Mouse (Mus musculus) midbrain, embryonic 16.5 days (tissue): Measurements from ENCODE around the gene Gm20388. TPM values are rescaled to one million over a fixed set of nuclear protein-coding genes. Genes with fewer than 3 reads are reported as not detected.

ENCODE experiments used
- ATAC-seq: fragments of 200-750 bp; cut with Nextera tagmentation; 2 replicates; pipeline ENCODE4 v1.8.0; 2017; ENCODE audit warnings: moderate TSS enrichment
- H3K27ac ChIP-seq: fragments of 300-500 bp; sonication (generic); 2 replicates; pipeline ENCODE4 v1.5.1; 2014; ENCODE audit warnings: mild to moderate bottlenecking, low read length, mixed read lengths
- H3K27me3 ChIP-seq: fragments of 300-500 bp; sonication (generic); 2 replicates; pipeline ENCODE4 v1.6.1; 2014; ENCODE audit warnings: low read depth, low read length, mixed read lengths; ENCODE audit not compliant: control insufficient read depth, insufficient read depth
- H3K36me3 ChIP-seq: fragments of 300-500 bp; sonication (generic); 2 replicates; pipeline ENCODE4 v1.6.1; 2014; ENCODE audit warnings: mild to moderate bottlenecking, low read length, moderate library complexity, mixed read lengths; ENCODE audit not compliant: control insufficient read depth, insufficient read depth
- H3K4me1 ChIP-seq: fragments of 300-500 bp; sonication (generic); 2 replicates; pipeline ENCODE4 v1.6.1; 2014; ENCODE audit warnings: mild to moderate bottlenecking, low read length, mixed read lengths; ENCODE audit not compliant: control insufficient read depth, insufficient read depth
- H3K4me2 ChIP-seq: fragments of 300-500 bp; sonication (generic); 2 replicates; pipeline ENCODE4 v1.6.1; 2014; ENCODE audit warnings: mild to moderate bottlenecking, low read length, mixed read lengths
- H3K4me3 ChIP-seq: fragments of 300-500 bp; sonication (generic); 2 replicates; pipeline ENCODE4 v1.5.1; 2014; ENCODE audit warnings: low read depth, mild to moderate bottlenecking, low read length, moderate library complexity, mixed read lengths
- H3K9ac ChIP-seq: fragments of 300-500 bp; sonication (generic); 2 replicates; pipeline ENCODE4 v1.6.1; 2014; ENCODE audit warnings: low read depth, low read length, mixed read lengths
- H3K9me3 ChIP-seq: fragments of 300-500 bp; sonication (generic); replicated peaks from 2 replicates; pipeline ENCODE4 v1.6.1; 2014; ENCODE audit warnings: mild to moderate bottlenecking, low read length, mixed read lengths; ENCODE audit not compliant: control insufficient read depth, poor library complexity, severe bottlenecking
- WGBS: fragments of 180-500 bp; shearing (Covaris S2); extraction: QIAGEN DNeasy Blood & Tissue Kit; methylation state at CpG from one replicate; pipeline ENCODE4 v1.1.7; 2014; 5-methylcytosine and 5-hydroxymethylcytosine counted together
- polyA plus RNA-seq: library from polyadenylated mRNA; unstranded; fragments of >200 nt; fragmentation: Nextera tagmentation; extraction: Ambion mirVana; gene quantifications from 2 replicates; pipeline ENCODE4 v1.2.1, GENCODE M21; 2015

The Gm20388 gene
- polyA plus RNA-seq, 1 experiment from 2014 or later, result 7.5 TPM

DNA sequence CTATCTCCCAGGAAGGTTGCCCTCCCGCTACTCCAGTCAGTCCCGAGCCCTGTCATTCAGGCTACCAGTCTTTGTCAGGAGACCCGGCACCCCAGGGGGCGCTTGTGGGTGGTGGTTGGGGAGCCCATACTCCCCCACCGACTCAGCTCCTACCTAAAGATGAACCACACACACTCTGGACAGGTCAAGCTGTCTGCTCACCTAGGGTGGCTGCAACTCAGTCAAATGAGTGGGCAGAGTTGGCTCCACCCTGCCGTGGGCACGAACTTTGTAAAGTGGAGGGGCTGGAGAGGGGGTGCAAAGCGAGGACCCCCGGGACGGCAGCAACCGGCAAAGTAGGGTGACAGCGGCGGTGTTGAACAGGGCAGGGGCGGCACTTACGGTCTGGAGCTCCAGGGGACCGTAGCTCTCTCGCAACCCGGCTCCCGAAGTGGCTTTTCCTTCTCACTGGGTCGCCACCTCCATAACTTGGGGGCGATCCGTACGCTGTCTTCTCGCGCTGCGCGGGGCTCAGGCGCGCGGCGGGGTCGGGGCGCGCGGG, 2766.9 kb downstream of the Gm20388 start:
- peaks cover 37% of the 10 kb centered on the region for H3K4me1 ChIP-seq
- WGBS, result under 1% methylated on average over 34 of the region's 35 CpGs

DNA sequence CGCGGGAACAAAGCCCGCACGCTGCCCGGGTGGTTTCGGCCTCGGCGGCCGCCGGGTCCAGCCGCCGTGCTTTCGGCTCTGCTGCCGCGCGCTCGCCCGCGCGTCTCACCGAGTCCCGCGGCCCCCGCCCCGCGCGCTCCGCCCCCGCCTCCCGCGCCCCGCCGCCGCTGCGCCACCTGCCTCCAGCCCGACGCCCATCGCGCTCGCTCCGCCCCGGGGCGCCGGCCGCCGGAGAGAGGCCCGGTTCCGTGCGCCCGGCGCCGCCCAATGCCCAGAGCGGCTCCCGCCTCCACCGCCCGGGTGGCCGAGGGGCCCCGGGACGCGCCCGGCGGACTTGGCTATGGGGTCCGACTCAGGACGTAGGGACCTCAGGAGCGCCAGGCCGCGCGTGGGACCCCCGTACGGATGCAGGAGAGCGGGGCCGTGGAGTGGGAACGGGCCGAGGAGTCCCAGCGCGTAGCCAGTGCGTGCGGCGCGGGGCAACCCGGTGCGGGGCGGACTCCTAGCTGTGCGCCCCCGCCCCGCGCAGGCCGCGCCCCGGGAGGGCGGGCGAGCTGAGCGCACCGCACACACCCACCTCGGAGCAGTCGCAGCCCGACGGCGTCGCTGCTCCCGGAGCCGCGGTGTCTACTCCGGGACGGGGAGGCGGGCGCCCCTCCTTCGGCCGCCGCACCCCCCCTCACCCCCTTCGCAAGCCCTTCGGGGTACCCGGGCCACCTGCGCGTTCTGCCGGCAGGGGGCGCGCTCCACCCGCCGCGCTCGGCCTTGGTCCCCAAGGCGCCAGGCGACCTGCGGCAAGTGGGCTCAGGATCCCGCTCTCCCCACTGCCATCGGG, 2767.6 kb downstream of the Gm20388 start:
- peak overlapping the region; percentile 95 for H3K9ac ChIP-seq
- peak overlapping the region; percentile 90 for H3K4me3 ChIP-seq
- no peaks in the 10 kb centered on the region for H3K27me3 ChIP-seq
- H3K4me1 ChIP-seq, result peaks cover 37% of the 10 kb centered on the region
- H3K4me2 ChIP-seq, result peak overlapping the region; percentile 77
- peak; percentile 76 for ATAC-seq
- no peaks in the 10 kb centered on the region for H3K36me3 ChIP-seq
- no peaks in the 10 kb centered on the region for H3K9me3 ChIP-seq
- H3K27ac ChIP-seq, result peak overlapping the region; percentile 94
- 0% methylated on average over 101 of the region's 127 CpGs for WGBS

More for the DNA sequence above, 2766.9 kb downstream of the Gm20388 start:
- peak overlapping the region; percentile 90 for H3K4me3 ChIP-seq
- peak overlapping the region; percentile 77 for H3K4me2 ChIP-seq
- H3K36me3 ChIP-seq, result no peaks in the 10 kb centered on the region
- peak overlapping the region; percentile 94 for H3K27ac ChIP-seq
- ATAC-seq, result peak; percentile 6; the same call in 1 of the 2 replicates
- no peaks in the 10 kb centered on the region for H3K27me3 ChIP-seq
- H3K9me3 ChIP-seq, result no peaks in the 10 kb centered on the region
- peak overlapping the region; percentile 95 for H3K9ac ChIP-seq

DNA sequence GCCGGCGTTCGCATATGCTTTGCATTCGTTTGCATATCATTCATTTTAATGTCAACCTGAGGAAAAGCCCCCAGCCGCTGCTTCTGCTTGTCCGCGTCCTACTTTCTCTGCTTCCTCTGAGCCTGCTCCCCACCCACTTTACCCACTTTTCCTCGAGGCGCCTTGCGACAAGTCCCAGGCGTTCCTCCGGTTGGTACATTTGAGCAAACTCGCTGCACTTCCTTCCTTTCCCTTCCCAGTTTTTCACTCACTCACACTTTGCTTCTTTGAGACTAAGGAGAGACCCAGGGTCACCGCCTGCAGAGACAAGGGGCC, 2768.2 kb downstream of the Gm20388 start:
- under 1% methylated on average over 14 of the region's 14 CpGs for WGBS
- Histone ChIP-seq H3K9me3 (no peaks in the 10 kb centered on the region), H3K27me3 (no peaks in the 10 kb centered on the region), H3K4me1 (peaks cover 37% of the 10 kb centered on the region), H3K27ac (peak overlapping the region; percentile 94), H3K4me3 (peak overlapping the region; percentile 90), H3K9ac (peak overlapping the region; percentile 95), H3K36me3 (no peaks in the 10 kb centered on the region), H3K4me2 (peak overlapping the region; percentile 77)
- no peak; the same call in 1 of the 2 replicates for ATAC-seq

DNA sequence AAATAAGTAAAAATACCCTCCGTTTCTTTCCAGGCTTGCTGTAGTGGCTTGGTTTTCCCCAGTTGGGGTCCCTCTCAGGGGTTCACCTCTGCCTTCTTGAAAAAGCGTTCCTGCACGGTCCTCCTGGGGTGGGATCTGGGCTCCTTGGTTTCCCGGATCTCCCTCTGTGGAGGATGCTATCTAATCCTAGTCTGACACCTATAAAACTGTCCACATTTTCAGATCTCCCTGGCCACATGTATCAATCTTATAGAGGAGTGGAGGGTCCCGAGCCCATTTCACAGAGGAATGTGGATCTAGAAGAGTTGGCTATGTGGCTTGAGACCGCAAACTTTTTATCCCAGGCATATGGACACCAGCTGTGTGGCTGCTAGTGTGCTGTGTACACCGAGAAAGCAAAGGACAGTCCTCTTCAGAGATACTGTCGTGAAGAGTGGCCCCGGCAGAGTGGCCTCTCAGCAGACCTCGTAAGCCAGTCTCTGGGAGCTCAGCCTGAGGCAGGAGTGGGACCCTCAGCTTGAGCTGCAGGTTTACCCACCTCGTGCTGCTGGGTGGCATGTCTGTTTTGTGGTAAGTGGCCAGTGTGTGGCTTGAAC, 2768.8 kb downstream of the Gm20388 start:
- Histone ChIP-seq H3K27ac (peak overlapping the region; percentile 94), H3K9me3 (no peaks in the 10 kb centered on the region), H3K4me3 (peak overlapping the region; percentile 90; the same call in 1 of the 2 replicates), H3K27me3 (no peaks in the 10 kb centered on the region), H3K9ac (peak overlapping the region; percentile 95; the same call in 1 of the 2 replicates), H3K4me1 (peaks cover 33% of the 10 kb centered on the region), H3K4me2 (peak overlapping the region; percentile 77), H3K36me3 (no peaks in the 10 kb centered on the region)
- ATAC-seq, result no peak
- WGBS, result 23% methylated on average over 11 of the region's 11 CpGs

DNA sequence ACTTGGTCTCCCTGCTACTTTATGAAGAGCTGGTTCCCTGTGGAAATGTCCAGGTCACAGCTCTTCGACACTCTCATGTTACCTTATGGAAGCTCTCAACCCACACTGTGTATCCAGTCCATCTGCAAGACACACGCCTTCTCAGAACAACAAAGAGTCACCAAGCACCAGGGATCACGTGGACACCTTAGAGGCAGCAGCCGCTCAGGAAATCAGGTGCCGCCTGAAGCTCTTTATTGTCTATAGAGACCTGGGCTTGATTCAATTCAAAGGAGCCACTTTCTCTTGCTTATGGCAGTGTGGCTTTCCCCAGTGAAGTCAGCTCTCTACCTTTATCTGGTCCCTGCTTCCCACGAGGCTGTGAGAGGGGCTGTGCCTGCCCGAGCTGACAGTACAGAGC, 2769.5 kb downstream of the Gm20388 start:
- H3K4me2 ChIP-seq, result no peak overlapping the region
- no peak for ATAC-seq

DNA sequence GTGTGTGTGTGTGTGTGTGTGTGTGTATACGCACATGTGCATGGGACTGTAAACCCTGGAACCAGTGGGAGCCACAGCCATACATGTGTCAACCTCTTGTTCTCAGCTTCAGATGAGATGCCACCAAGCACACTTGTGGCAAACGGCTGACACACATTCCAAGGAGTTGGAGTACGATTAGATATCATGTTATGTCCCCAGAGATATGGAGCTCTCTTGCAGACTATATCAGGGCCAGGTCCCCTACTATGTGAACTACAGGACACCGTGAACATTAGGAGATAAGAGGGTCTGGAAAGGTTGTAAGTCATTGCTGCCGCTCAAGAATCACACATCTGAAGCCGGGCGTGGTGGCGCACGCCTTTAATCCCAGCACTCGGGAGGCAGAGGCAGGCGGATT, 2772.2 kb downstream of the Gm20388 start:
- Histone ChIP-seq H3K9ac (no peak overlapping the region), H3K4me2 (no peak overlapping the region), H3K27me3 (no peaks in the 10 kb centered on the region), H3K36me3 (no peaks in the 10 kb centered on the region), H3K27ac (no peak overlapping the region), H3K4me1 (peaks cover 15% of the 10 kb centered on the region), H3K4me3 (no peak overlapping the region), H3K9me3 (no peaks in the 10 kb centered on the region)
- no peak for ATAC-seq
- WGBS, result 93% methylated on average over 11 of the region's 11 CpGs

More for the DNA sequence above, 2769.5 kb downstream of the Gm20388 start:
- H3K27ac ChIP-seq, result peak overlapping the region; percentile 94
- H3K27me3 ChIP-seq, result no peaks in the 10 kb centered on the region
- 20% methylated on average over 7 of the region's 7 CpGs for WGBS
- H3K9me3 ChIP-seq, result no peaks in the 10 kb centered on the region
- H3K4me1 ChIP-seq, result peaks cover 30% of the 10 kb centered on the region
- H3K9ac ChIP-seq, result 0 out of 2 replicates have a peak overlapping the region, but pooled peaks have one; percentile 36
- no peaks in the 10 kb centered on the region for H3K36me3 ChIP-seq
- H3K4me3 ChIP-seq, result no peak overlapping the region

DNA sequence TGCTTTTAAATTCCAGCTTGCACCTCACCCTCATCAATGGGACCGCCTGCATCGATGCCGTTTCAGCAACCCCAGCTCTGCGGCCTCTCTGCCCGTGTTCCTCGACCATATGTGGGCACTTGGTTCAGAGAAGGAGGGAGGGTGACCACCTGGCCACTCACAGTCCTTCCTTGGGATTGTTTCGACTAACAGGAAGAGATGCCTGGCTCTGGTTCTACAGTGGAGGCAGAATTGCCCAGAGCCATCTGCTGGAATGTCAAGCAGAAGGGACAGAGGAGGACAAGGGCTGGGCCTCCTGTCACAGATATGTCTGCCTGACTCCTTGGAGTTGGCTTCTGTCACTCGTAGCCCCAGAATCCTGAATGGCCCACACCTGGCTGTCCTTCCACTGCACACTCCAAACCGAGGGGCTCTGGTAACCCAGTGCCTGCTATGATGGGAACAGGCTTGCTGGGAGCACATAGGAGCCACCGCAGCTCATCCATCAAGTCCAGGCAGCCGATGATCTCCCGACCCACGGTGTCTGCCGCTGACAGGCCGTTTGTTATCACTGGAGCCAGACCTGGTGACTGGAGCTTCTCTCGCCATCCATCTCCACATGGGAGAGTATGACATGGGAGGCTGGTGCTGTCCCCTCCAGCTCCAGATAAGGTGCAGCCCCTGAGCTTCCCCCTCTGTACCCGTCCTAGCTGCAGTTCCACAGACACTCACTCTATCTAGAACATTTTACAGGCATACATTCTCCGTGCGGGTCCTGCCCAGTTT, 2774.6 kb downstream of the Gm20388 start:
- no peaks in the 10 kb centered on the region for H3K27me3 ChIP-seq
- H3K4me2 ChIP-seq, result no peak overlapping the region
- H3K27ac ChIP-seq, result no peak overlapping the region
- H3K9me3 ChIP-seq, result no peaks in the 10 kb centered on the region
- no peak overlapping the region for H3K9ac ChIP-seq
- ATAC-seq, result no peak
- 84% methylated on average over 19 of the region's 19 CpGs for WGBS
- no peaks in the 10 kb centered on the region for H3K36me3 ChIP-seq
- peaks cover 2% of the 10 kb centered on the region; the same call in 1 of the 2 replicates for H3K4me1 ChIP-seq
- no peak overlapping the region for H3K4me3 ChIP-seq

DNA sequence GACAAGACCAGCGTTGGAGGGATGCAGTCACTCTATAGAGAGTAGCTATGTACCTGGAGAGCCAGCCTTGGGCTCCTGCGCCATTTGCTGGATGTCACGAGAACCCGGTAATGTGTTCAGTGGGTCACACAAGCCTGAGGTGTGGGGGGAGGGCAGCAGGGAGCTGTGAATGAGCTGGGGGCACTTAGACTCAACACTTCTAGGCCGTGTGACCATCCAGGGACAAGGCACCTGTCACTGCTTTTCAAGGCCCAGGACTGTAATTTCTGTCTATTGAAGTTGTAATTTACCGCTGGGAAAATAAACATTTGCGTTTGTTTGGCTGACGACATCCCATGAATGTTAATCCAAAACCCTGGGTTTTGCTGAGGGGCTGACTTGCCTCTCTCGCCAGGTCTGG, 2776.2 kb downstream of the Gm20388 start:
- Histone ChIP-seq H3K4me2 (no peak overlapping the region), H3K9ac (no peak overlapping the region), H3K4me3 (no peak overlapping the region), H3K36me3 (no peaks in the 10 kb centered on the region), H3K27me3 (no peaks in the 10 kb centered on the region), H3K4me1 (no peaks in the 10 kb centered on the region), H3K27ac (no peak overlapping the region), H3K9me3 (no peaks in the 10 kb centered on the region)
- 76% methylated on average over 9 of the region's 9 CpGs for WGBS
- no peak for ATAC-seq
